Mouse (Mus musculus): ENCODE measurements at regions not wholly inside any gene's neighbourhood (a gene's known extent, or its start where the extent isn't known, plus 50 kb on each side); places are given as distances from the start of the nearest gene placed in this dataset.

GRCm38 (mm10) chr8:10909155-10909554, 99.1 kb downstream of the Irs2 start:
- no peak for DNase-seq (ENCODE audit: inconsistent age in 2 of 2, low spot score in 1 of 2)

GRCm38 (mm10) chr8:10906353-10906752, 101.9 kb downstream of the Irs2 start:
- no peak for DNase-seq (ENCODE audit: inconsistent age in 2 of 2, low spot score in 1 of 2)

GRCm38 (mm10) chr8:10905761-10906160, 102.5 kb downstream of the Irs2 start:
- no peak for DNase-seq (ENCODE audit: inconsistent age in 2 of 2, low spot score in 1 of 2)

GRCm38 (mm10) chr8:10903957-10904356, 104.3 kb downstream of the Irs2 start:
- DNase-seq (ENCODE audit: inconsistent age in 2 of 2, low spot score in 1 of 2) = no peak

GRCm38 (mm10) chr8:10901954-10902353, 106.3 kb downstream of the Irs2 start:
- DNase-seq (ENCODE audit: inconsistent age in 2 of 2, low spot score in 1 of 2) = no peak

- DNase-seq (ENCODE audit: inconsistent age in 2 of 2, low spot score in 1 of 2) = no peak
Observed at GRCm38 (mm10) chr8:10901014-10901413, 107.2 kb downstream of the Irs2 start.

- peak; percentile 61 to 88 for DNase-seq (ENCODE audit: inconsistent age in 2 of 2, low spot score in 1 of 2)
Observed at GRCm38 (mm10) chr8:10899581-10900155, 108.6 kb downstream of the Irs2 start.

- DNase-seq (ENCODE audit: inconsistent age in 2 of 2, low spot score in 1 of 2) = no peak
Observed at GRCm38 (mm10) chr8:10898562-10899527, 109.4 kb downstream of the Irs2 start.

- DNase-seq (ENCODE audit: inconsistent age in 2 of 2, low spot score in 1 of 2) = no peak
Observed at GRCm38 (mm10) chr8:10897573-10897972, 110.7 kb downstream of the Irs2 start.

GRCm38 (mm10) chr8:10895178-10895577, 113.1 kb downstream of the Irs2 start:
- no peak for DNase-seq (ENCODE audit: inconsistent age in 2 of 2, low spot score in 1 of 2)

- DNase-seq (ENCODE audit: inconsistent age in 2 of 2, low spot score in 1 of 2) = no peak
Observed at GRCm38 (mm10) chr8:10894306-10894705, 114.0 kb downstream of the Irs2 start.

- no peak for DNase-seq (ENCODE audit: inconsistent age in 2 of 2, low spot score in 1 of 2)
Observed at GRCm38 (mm10) chr8:10893709-10894108, 114.5 kb downstream of the Irs2 start.

- DNase-seq (ENCODE audit: inconsistent age in 2 of 2, low spot score in 1 of 2) = no peak
Observed at GRCm38 (mm10) chr8:10891906-10892305, 116.4 kb downstream of the Irs2 start.

- DNase-seq (ENCODE audit: inconsistent age in 2 of 2, low spot score in 1 of 2) = no peak
Observed at GRCm38 (mm10) chr8:10891440-10891839, 116.8 kb downstream of the Irs2 start.

- DNase-seq (ENCODE audit: inconsistent age in 2 of 2, low spot score in 1 of 2) = no peak
Observed at GRCm38 (mm10) chr8:10885452-10885851, 122.8 kb downstream of the Irs2 start.

GRCm38 (mm10) chr8:10883418-10883817, 124.8 kb downstream of the Irs2 start:
- peak in 1 of 2 experiments; percentile 50 for DNase-seq (ENCODE audit: inconsistent age in 2 of 2, low spot score in 1 of 2)

- peak in 1 of 2 experiments; percentile 79 for DNase-seq (ENCODE audit: inconsistent age in 2 of 2, low spot score in 1 of 2)
Observed at GRCm38 (mm10) chr8:10882381-10882780, 125.9 kb downstream of the Irs2 start.

- no peak for DNase-seq (ENCODE audit: inconsistent age in 2 of 2, low spot score in 1 of 2)
Observed at GRCm38 (mm10) chr8:10879883-10880282, 128.4 kb downstream of the Irs2 start.

- no peak for DNase-seq (ENCODE audit: inconsistent age in 2 of 2, low spot score in 1 of 2)
Observed at GRCm38 (mm10) chr8:10879049-10879847, 129.0 kb downstream of the Irs2 start.

GRCm38 (mm10) chr8:10878371-10878770, 129.9 kb downstream of the Irs2 start:
- DNase-seq (ENCODE audit: inconsistent age in 2 of 2, low spot score in 1 of 2) = no peak

- no peak for DNase-seq (ENCODE audit: inconsistent age in 2 of 2, low spot score in 1 of 2)
Observed at GRCm38 (mm10) chr8:10875170-10875569, 133.1 kb downstream of the Irs2 start.
